Mouse (Mus musculus) adrenal gland (tissue): ENCODE results near the gene Gtf2h1.
"Not testable (repeated sequence)": the region's sequence is repeated elsewhere in the genome, so short reads cannot be mapped to it uniquely, and the experiment has no call there.

Source experiments
- intact Hi-C: fragments of 180-260 bp; cut with DNase I; formaldehyde crosslinking; loops from one replicate; pipeline ENCODE4 v1.15.1; 2025
- long read RNA-seq, 2 experiments: library from polyadenylated mRNA; unstranded; transcript quantifications; one replicate each; pipeline ENCODE4 v2.0.0; 2020; ENCODE audit warnings: borderline replicate concordance in 1 of 2; ENCODE audit not compliant: insufficient replicate concordance in 1 of 2

The Gtf2h1 gene
- long read RNA-seq, experiment 1, transcript Gtf2h1-201 (15 exons, 2,736 nt), result major isoform, 18 of 22 reads
- long read RNA-seq, experiment 1, partial matches to known transcripts, result 1 of 22 reads
- long read RNA-seq, experiment 1, other reads (novel, unspliced or antisense), result 3 of 22 reads
- long read RNA-seq, experiment 2, transcript Gtf2h1-201 (15 exons, 2,736 nt), result major isoform, 14 of 26 reads
- long read RNA-seq, experiment 2, partial matches to known transcripts, result 8 of 26 reads
- long read RNA-seq, experiment 2, other reads (novel, unspliced or antisense), result 4 of 26 reads

DNA sequence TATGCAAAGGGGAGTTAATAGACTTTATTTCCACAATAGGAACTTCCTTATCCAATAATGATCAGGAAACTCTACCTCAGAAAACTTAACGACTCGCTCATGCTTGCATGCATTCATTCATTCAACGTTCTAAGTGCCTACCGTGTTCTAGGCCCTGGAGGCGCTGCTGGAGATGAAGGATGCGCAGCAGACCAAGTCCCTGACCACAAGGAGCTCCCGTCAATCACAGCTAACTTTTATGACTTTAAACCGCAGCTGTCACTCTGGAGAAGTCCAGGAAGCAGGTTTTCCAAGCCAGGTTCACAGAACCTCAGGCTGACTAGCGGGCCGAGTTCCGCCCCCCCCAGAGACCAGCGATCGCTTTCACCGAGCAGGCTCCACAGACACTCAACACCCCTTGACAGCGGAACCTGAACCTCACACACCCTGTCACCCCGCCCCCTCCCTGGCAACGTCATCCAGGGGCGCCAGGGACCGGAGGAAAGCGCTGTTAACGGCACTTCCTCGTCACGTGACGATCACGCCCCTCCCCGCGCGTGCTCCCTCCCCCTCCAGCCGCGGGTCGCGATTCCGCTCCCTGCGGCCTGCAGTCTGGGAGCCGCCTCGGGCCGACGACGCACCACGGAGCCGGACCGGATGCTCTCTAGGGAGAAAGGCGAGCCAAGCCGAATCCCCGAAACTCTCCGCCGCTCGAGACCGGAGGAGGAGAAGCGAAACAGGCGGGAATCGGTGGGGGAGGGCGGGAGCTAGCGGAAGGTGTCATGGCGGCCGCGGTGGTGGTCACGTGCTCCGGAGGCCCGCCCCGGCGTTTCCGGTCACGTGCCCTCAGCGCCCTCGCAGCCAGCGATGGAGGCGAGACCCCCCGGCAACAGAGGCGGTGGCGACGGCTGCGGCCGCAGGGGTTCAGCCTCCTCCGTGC lies at the start of gene Gtf2h1, which contains the start of gene Hps5:
Gtf2h1 (plus strand) TSS at position 817 of the 919 bp plus-strand sequence.
Hps5 (minus strand) TSS at position 778 of the 919 bp plus-strand sequence.
- intact Hi-C loops, result loop anchor here (5.0 to 10.0 kb wide), 2 partner anchors 52 to 219 kb away; no protein-coding TSS in a partner anchor

DNA sequence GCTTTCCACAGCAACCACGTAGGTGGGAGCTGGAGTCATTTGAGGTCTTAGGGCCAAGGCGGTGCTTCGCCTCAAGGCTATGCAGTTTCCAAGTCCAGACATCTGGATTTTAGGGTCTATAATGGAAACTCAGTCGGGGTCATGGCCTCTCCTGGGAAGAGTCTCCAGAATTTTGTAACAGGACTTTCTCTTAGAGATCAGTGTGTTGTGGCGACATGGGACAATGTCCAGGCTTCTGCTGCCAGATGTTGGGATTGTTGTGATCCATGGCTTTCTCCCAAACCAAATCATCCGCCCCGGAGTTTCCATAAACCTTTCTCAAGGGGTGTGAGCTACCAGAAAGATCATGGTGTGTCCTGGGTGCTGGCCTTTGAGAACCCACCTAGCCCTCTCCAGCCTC lies 49.5 kb upstream of the Gtf2h1 start:
- intact Hi-C loops, result no loop called here

DNA sequence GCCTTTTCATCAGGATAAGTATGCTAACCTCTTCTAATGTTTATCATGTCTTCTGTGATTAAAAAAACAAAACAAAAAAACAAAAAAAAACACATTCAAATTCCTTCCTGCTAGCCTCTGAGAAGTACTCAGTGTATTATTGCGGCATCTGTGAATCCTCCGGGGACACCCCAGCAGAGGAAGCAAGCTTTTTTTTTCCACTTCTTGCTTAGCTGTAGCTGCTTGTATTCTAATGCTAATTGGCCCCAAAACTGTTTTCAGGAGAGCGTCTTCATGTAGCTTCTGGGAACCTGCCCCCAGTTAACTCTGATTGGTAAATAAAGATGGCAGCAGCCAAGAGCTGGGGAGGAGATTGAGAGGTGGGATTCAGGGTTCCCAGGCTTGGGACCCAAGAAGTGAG lies 47.4 kb upstream of the Gtf2h1 start:
- intact Hi-C loops, result no loop called here

DNA sequence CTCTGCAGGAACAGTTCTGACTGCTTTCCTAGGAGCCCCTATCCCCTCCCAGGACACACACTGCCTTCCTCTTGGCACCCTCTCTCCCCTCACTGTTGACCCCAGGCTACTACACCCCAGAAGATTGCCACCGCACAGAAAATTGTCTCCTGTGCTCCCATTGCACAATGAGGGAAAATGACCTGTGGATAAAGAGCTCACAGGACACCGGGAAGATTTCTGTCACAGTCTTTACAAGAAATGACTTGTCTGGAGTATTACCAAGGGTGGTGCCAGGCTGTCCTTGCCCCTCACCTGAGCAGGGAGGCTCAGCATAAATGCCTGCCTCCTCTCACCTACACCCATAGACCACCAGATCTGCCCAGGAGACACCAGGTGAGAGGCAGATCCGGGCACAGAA lies 44.4 kb upstream of the Gtf2h1 start, which contains the start of gene Saa2:
Saa2 (plus strand) TSS at position 301 of the 400 bp plus-strand sequence.
- intact Hi-C loops, result no loop called here

DNA sequence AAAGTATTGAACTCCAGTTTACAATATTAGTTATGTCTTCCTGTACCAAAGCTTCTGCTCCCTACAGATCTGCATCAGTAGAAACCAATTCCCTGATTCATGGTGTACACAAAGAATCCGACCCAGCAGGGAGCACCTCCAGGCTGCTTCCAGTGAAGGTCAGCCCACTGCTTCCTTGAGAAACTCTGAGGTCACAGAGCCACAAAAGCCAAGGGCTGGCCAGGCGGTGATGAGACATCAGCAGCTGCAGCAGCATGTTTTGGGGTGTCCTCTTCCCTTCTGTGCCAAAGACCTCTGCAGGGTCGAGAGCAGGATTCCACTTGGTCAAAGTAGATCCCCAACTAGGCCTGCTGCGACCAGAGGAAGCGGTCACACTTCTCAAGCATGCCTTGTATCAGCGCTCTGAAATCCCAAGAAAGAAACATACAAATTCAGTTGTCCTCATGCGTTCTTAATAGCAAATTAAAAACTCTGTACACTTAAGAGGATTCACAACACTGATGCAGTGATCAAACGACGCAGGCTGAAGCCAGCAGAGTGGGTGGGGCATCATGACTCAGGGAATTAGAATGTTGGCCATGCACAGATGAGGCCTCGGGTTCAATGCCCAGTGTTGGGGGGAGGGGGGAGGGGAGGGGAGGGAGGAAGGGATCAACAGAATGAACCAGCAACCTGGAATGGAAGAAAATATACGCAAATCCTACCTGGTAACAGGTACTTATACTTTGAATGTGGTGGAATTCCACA lies 34.7 kb upstream of the Gtf2h1 start:
- intact Hi-C loops, result no loop called here

DNA sequence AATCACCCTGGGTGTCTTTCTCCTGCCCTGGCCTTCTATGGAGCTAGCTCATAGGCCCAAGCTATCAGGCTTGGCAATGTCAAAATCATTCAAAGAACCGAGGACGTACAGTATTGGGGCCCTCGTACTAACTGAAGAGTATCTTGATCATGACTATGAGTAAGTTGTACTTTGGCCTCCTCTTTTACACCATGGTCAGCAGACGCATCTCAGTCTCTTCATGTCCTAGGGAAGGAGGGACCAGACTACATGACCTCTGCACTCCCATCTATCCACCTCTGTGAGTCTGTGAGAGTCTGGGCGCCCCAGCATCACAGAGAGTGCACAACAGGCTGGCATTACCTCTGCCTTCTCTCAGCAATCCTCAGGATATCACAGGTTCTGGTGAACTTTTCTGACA lies 33.3 kb upstream of the Gtf2h1 start:
- intact Hi-C loops, result no loop called here

DNA sequence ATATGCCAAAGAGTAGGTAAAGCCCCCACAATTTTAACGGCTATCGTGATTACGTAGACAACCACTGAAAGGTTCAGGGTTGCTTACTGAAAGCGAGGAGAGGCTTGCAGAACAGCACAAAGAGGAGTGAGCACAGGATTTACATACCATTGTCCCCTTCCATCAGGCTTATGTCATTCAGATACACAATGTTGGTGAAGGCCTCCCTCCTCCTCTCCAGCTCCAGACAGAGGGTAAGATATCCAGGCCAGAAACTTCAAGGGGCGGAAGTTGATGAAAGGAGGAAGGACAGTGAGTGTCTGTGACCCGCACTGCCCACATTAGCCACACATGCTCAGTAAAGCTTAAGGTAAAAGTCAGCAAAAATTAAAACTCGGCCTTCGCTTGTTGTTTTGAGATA lies 31.2 kb upstream of the Gtf2h1 start:
- intact Hi-C loops, result no loop called here

DNA sequence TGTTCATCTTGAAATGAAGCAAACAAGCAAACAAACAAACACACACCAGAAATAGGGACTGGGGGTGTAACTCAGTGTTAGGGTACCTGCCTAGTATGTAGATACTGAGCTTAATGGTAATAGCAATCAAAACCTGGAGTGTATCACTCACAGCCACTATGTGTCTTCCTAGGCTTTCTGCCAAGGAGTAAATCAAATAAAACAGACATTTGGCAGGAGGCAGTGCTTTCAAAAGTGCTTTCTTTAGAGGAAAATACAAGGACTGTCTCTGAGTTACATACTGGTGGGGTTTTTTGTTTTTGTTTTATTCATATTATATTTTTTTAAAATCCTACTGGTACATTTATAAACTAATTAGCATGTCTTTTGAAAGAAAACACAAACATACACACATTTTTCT lies 28.5 kb upstream of the Gtf2h1 start:
- intact Hi-C loops, result no loop called here

DNA sequence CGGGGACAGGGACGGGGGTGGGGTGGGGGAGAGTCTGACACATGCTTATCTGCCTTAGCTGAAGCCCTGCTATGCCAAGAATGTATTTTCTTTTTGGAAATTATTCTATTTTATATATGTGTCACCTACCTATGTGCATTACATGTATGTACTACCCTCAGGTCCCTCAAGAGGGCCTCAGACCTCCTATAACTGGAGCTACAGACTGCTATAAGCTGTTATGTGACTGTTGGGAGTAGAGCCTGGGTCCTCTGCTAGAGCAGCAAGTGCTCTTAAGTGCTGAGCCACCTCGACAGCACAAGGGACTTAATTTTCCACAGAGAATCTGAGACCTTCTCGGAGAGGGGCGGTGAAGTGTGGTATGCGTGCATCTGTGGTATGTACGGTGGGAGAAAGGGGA lies 27.5 kb upstream of the Gtf2h1 start:
- intact Hi-C loops, result no loop called here

DNA sequence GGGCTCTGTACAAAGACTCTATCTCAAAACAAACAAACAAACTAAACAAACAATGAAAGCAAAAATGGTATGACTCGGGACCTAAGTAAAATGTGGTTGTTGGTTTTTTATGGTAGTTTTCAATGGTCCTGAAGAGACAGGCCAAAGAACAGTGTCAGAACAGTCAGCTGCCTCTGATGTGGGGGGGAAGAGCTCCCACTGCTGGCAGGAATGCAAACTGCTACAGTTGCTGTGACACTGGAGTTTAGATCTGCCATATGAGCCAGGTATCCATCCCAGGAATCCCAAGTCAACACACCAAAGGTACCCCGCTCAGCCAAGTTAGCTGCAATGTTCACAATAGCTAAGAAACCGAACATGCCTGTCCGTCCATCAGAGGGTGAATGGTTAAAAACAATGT lies 25.2 kb upstream of the Gtf2h1 start:
- intact Hi-C loops, result loop anchor here (1.0 kb wide), 1 partner anchor 54 kb away; no protein-coding TSS in a partner anchor

DNA sequence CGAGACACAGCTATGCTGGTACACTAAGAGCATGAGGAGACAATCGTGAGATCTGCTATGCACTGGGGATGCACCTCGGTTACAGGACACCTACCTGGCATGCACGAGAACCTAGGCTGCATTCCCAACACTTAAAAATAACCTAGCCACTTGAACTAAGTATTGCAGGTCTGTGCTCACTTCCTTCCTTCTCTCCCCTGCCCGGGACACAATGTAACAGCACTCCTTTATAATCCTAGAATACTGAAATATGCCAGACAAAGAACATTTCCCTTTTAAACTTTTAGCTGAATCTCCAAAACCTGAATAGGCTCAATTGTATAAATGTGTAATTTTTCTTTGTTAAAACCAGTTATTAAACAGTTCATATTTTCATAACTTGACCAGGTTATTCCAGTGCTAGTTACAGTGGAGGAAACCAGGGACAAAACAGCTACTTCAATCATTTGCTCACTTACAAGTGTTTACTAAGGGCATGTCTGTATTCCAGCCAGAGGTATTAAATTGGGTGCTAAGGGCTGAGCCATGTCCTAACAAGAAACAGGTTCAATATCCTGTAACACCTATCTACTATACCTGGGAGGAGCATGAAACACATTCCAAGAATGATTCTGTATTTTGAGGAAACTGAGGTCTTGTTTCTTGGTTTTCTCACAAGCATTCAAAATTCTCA lies 6.6 kb upstream of the Gtf2h1 start:
- intact Hi-C loops, result no loop called here

DNA sequence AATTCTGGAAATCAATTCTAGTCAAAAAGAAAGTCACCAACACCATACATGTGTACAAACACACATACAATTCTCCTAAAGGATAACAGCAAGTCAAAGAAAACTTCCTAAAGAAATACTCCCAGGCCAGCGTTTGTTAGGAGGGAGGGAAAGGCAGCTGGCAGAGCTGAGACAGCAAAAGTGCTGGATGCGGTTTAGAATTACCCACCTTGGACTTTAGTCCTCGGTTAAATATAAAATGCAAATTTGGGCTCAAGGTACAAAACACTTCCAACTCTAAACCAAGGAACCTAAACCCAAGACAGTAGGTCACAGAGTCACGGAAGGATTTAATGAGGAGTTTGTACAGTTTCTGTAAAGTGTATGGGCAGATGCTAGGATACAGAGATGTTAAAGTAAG lies 2.0 kb upstream of the Gtf2h1 start:
- intact Hi-C loops, result loop anchor here (10.0 kb wide), 1 partner anchor 221 kb away; no protein-coding TSS in a partner anchor

DNA sequence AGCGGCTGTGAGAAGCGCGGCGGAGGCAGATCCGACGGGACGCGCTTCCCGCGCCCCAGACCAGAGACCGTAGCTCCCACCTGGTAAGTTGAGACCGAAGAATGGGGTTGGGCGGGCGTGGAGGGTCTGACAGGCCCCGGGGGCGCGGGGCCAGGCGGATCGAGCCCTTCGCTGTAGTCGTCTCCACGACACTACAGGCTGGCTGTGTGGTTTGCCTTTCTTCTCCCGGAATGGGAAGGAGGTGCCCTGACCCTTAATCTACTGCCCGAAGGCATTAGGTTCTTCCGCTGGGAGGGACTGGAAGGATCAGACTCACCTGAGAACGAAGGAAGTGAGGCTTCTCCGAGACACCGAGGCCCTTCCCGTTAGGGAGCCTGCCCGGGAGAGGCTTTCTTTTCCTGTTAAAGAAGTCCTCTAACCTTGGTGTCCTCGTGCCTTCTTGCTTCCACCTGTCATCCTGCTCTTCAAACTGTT lies 340 bp downstream of the Gtf2h1 start:
- intact Hi-C loops, result loop anchor here (5.0 to 10.0 kb wide), 2 partner anchors 51 to 219 kb away; no protein-coding TSS in a partner anchor

DNA sequence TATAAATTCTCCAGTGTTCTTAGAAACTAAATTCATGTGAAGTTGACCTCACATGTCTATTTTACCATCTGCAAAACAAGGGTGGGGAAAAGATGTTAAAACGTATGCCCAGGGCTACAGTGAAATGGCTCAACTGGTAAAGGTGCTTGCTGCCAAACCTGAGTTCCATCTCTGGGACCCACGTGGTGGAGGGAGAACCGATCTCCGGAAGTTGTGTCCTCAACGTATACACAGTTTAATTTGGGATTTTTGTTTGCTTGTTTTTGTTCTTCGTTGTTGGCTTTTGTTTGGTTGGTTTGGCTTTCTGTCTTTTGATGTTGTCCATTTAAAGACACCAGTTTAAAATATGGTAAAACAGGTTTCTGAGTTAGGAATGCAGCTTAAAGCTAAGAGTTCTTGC lies 876 bp downstream of the Gtf2h1 start:
- intact Hi-C loops, result loop anchor here (5.0 to 10.0 kb wide), 2 partner anchors 51 to 218 kb away; no protein-coding TSS in a partner anchor

DNA sequence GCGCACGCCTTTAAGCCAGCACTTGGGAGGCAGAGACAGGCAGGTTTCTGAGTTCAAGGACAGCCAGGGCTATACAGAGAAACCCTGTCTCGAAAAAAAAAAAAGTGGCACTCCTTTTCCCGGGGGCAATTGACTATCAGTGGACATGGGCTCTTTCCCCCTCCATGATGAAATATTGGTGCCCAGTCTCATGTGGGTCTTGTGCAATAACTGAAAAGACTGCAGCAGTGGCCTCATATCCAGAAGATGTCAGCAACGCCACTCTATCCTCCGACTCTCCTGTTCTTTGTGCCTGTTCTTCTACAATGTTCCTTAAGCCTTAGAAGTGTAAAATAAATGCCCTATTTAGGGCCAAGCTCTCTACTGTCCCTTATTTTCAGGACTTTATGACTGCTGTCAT lies 14.4 kb downstream of the Gtf2h1 start:
- intact Hi-C loops, result no loop called here

DNA sequence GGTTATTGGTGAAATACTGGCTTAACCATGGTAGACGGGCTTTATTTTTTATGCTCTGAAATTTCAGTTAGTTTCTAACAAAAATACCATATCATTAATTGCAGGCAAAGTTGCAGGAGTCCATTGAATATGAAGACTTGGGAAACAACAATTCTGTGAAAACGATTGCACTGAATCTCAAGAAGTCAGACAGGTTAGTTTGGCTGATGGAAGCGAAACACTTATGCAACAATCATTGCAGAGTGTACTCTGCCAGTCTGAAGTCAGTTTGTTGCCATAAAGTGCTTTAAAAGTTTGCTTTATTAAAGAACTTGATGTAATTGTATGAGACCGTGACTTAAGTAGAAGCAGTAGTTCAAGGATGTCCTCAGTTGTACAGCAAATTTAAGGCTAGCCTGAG lies 18.1 kb downstream of the Gtf2h1 start:
- intact Hi-C loops, result no loop called here

DNA sequence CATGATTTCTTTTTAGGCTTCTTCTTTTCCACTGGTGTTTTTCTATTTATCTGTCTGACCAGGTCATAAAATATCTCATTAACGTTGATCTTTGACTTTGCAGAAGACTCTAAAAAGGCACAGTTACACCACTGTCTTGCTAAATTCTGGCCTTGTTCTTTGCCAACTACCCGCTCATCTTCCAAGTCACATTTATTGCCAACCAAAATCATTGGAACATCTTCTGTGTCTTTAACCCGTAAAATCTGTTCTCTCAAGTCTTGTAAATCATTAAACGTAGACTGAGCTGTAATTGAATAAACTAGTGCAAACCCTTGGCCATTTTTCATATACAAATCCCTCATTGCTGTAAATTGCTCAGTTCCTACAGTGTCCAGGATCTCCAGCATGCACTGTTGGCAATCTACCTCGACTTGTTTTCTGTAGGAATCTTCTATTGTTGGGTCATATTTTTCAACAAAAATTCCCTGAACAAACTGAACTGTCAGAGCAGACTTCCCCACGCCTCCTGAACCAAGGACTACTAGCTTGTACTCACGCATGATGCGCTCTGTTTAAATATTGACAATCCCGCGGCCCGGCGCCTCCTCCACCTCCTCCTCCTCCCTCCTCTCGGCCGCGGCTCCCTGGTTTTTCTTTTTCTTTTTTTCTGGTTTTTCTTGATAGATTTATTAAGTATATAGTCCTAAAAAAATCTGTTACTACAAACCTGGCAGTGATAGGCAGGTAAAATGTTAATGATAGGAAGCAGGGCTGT lies 25.2 kb downstream of the Gtf2h1 start:
- intact Hi-C loops, result not testable (repeated sequence)

DNA sequence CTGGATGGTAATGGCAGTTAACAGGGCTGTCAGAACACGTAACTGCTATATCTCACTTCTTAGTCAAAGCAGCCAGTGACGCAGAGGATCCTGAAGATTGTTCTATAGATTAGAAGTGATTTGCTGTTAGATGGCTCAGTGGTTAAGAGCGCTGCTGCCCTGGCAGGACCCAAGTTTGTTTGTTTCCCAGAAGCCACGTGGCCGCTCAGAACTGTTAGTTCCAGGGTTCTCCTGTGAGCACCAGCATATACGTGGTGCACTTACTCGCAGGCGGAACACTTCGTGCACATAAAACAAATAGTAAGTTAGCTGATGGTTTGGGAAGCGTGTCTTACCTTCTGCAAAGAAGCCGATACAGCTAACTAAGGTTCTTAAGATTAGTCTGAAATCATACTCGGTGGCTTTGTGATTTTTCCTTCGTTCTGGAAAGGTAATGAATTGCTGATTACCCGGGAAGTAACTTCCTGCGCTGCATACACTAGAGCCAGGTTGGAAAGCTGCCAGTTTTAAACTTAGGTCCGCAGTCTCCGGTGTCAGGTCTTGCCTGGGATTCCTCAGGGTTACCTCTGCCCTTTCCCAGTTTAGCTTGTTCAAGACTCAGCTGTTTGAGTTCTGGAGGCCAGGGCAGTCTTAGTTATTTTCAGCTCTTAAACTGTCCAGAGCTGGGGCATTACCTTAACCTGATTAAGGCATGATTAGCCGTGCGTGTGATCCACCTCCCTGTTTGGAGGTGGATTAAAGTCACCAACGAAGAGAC lies 31.3 kb downstream of the Gtf2h1 start:
- intact Hi-C loops, result no loop called here

DNA sequence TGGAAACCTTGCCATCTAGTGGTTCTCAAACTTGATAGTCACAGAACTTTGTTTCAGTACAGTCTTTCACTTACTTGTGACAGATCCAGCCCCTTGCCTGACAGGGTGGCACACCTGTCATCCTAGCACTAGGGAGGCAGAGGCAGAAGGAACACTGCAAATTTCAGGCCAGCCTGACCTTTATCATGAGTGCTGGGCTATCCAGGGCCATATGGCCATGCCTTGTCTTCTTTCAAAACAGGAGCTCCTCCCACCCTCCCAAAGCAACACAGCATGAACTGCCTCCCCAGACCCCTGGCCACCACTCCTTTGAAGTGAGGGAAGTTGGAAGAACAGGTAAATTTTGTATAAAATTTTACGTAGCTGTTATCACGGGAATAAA lies 31.9 kb downstream of the Gtf2h1 start:
- intact Hi-C loops, result no loop called here
